Mouse (Mus musculus) urinary bladder, postnatal 0 days (tissue): ENCODE data around the gene Ctnna3. TPM values are rescaled to one million over a fixed set of nuclear protein-coding genes. Genes with fewer than 3 reads are reported as not detected.

Experiments used
- polyA plus RNA-seq: library from polyadenylated mRNA; unstranded; fragments of >200 nt; fragmentation: Nextera tagmentation; extraction: Ambion mirVana; gene quantifications from 2 replicates; pipeline ENCODE4 v1.2.1, GENCODE M21; 2015

The Ctnna3 gene
- 0.18 and 0.33 TPM in 2 replicates for polyA plus RNA-seq

GRCm38 (mm10) chr10:63429785-63430305 is at the start of gene Ctnna3:
Ctnna3 (plus strand) TSS chr10:63430098.

DNA sequence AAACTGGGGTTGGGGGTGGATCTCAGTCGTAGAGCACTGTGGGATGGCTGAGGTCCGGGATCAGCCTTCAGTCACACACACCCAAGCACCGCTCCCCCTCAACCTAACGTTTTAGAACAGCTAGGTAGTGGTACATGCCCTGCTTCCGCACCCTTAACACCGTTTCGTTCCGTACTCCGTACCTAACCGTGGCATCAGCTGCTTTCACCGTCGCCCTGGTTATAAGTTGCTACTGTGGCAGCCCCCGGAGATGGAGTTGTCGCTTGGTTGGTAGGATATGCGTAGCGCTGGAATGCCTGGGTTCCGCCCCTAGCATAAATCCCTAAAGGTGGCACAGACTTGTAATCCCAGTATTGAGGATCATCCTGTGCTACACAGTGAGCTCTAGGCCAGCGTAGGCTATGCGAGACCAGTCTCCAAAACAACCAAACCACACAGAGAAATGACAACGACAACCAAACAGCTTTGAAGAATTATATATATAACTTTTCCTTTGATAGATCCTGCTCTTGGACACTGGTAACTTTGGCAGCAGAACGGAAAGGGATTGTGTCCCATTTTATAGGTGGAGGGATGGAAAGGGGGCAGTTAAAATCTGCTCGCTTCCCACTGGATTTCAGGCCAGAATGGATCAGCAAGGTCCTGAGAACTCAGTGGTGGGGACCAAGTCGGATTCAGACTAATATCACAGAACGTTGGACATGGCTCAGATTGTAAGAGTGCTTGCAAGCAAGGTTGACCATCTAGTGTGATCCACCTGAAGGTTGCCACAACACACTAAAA is 48.2 kb upstream of the Ctnna3 start, which contains the start of gene Sirt1:
Gene Sirt1, minus strand, starts transcription at position 207 of the 783 bp plus-strand sequence.

DNA sequence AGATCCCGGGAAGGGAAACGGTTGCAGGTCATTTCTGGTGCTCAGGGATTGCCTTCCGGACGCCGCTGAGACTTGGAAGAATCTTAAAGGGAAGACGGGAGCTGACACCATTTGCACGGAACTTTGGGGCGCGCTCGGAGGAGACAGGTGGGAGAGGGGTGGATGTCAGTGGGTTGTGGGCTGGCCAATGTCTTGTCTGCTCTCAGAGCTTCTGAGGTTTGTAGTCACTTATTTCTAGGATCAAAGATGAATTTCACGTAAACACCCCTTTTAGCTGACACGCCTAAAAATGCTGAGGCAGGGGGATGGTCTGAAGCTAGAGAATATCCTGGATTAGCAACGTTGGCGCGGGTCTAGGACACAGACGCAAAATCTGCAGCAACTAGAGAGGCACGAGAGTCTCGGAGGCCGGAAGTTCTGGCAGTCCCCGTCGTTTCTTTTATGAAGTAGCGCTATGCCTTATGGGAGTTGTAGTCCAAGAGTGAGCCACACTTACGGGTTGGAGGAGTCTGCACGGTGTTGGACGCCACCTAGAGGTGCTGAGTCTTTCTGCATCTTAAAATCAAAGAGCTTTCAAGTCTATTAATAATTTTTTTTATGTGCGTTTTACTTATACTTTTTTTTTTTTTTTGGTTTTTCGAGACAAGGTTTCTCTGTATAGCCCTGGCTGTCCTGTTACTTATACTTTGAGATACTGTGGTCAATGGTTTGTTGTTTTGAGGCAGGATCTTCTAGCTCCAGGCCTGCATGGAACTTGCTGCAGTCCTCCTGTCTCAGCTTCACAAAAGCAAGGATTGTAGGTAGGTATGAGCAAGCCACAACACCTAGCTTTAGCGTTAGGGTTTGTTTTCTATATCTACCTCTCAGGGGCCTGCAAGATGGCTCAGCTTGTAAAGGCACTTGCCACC is 47.3 kb upstream of the Ctnna3 start, which contains the start of gene Dnajc12:
Gene Dnajc12, plus strand, starts transcription at position 72 of the 908 bp plus-strand sequence.

GRCm38 (mm10) chr10:63421739-63422735 is 7.9 kb upstream of the Ctnna3 start, which contains the start of gene Gm7075:
Gm7075 (minus strand) TSS chr10:63421789.

GRCm38 (mm10) chr10:63927334-63927733 is 497.4 kb downstream of the Ctnna3 start, which contains the start of gene Gm10118:
Gm10118 (minus strand) TSS chr10:63927434.

DNA sequence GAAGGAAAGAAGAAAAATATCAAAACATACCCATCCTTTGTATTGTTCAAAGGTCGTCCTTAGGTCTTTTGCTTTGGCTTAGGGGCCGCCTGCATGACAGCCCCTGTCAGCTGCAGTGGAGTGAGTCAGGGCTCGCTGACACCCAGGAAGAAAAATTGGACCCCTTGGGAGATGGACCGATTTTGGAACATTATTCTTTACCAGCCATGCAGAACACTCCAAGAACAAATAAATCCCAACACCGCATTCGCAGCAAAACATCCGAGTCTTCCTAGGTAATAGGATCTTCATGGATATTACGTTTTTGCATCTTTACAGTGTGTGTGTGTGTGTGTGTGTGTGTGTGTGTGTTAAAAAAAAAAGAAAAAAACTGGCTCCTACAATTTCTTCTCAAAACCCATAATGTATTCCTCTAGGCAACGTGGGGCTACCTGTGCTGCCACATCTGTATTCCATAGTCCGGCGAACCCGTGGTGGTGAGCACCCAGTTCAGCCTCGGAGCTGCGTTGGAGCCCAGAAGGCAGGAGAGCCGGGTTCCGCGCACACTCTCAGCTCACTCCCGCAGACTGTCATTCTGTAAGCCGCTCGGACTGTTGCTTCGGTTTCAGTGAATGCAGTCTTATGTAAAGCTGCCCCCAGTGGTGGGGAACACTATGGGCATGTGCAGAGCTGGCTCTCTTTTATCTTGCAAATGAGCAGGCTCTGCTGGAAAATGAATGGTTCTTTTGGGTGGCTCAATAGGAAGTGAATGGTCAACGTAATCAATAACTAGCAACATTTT is 660.0 kb downstream of the Ctnna3 start, which contains the start of gene Lrrtm3:
Gene Lrrtm3, minus strand, starts transcription at position 598 of the 781 bp plus-strand sequence.

Other genes starting within 250 kb of the Ctnna3 start
- 0.75 and 1.0 TPM in 2 replicates for gene Mypn, start 226.1 kb upstream of the Ctnna3 start, polyA plus RNA-seq
- gene Herc4, start 186.3 kb upstream of the Ctnna3 start, polyA plus RNA-seq, result 42.0 and 47.9 TPM in 2 replicates
- 2.2 and 2.9 TPM in 2 replicates for gene Sirt1, start 48.4 kb upstream of the Ctnna3 start, polyA plus RNA-seq
- 3.8 and 5.1 TPM in 2 replicates for gene Dnajc12, start 47.7 kb upstream of the Ctnna3 start, polyA plus RNA-seq
- gene Gm7075, start 8.3 kb upstream of the Ctnna3 start, polyA plus RNA-seq, result not detected in 2 replicates